Mouse (Mus musculus) lung, postnatal 0 days (tissue): ENCODE measurements around the gene Cd300lg.

Experiments used
- CTCF ChIP-seq: IDR thresholded peaks from 2 replicates; pipeline ENCODE4 v1.5.1; 2016; ENCODE audit warnings: antibody characterized with exemption, mild to moderate bottlenecking
- EP300 ChIP-seq: IDR thresholded peaks from 2 replicates; pipeline ENCODE4 v1.6.1; 2016; ENCODE audit warnings: antibody characterized with exemption, mild to moderate bottlenecking, control low read depth

- no peak for TF ChIP-seq CTCF
- no peak for TF ChIP-seq EP300
Observed at GRCm38 (mm10) chr11:102069633-102070032, 28.3 kb downstream of the Cd300lg start.
